Comparison of ENCODE assay signal across 17 mouse cellular contexts in the genomic region with DNA sequence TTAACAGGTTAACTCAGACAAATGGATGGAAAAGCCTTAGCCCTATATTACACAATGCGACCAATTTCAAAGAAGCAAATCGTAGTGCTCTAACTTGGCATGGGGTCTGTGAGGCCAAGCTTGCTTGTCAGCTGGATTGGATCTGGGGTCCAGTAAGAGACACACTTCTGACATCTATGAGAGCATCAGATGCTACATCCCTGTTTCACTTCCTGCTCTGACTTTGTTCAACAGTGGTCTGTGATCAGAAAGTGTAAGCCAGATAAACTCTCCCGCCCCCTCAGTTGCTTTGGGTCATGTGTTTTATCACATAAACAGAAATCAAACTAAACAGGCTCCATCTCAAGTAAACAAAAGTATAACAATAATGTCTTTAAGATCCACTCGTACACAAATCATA. TPM values are rescaled to one million over a fixed set of nuclear protein-coding genes. Genes with fewer than 3 reads are reported as not detected.
"Had no signal": no experiment of that assay in that cellular context is flagged by ENCODE, and none has a peak within 500 bp of the region (broad histone marks: within the 10 kb centered on the region; RNA-seq: fewer than 3 reads in every experiment).

No protein-coding gene starts in this region.

- H3K27me3 ChIP-seq: lung, embryonic 15.5 days; neural tube, embryonic 15.5 days; stomach, embryonic 15.5 days had no signal

- DNase-seq: liver, postnatal 0 days; lung, adult 2 months; right cerebral cortex, postnatal 25 days; right cerebral cortex, postnatal 4 days; spleen, adult 18-20 months; thymus, postnatal 25 days; thymus, postnatal 4 days had no signal

- H3K36me3 ChIP-seq: lung, embryonic 15.5 days; midbrain, embryonic 10.5 days; midbrain, embryonic 12.5 days; neural tube, embryonic 13.5 days; neural tube, embryonic 15.5 days; stomach, embryonic 15.5 days had no signal

- ATAC-seq: lung, postnatal 0 days; midbrain, embryonic 16.5 days had no signal

RNA-seq across cellular contexts. Expression of gene Acbd7, which starts 12.5 kb away (rescaled TPM):
- total RNA-seq: megakaryocyte, adult 5-6 weeks; megakaryocyte-erythroid progenitor cell, adult 5-6 weeks had no signal

RNA-seq across cellular contexts. Expression of gene Olah, which starts 48.6 kb away (rescaled TPM):
- total RNA-seq: megakaryocyte, adult 5-6 weeks; megakaryocyte-erythroid progenitor cell, adult 5-6 weeks had no signal
